Mouse (Mus musculus) MEL (cell line): Measurements from ENCODE around the gene Klhdc8a. TPM values are rescaled to one million over a fixed set of nuclear protein-coding genes. Genes with fewer than 3 reads are reported as not detected.

ENCODE experiments used
- DNase-seq: peaks from one replicate; pipeline ENCODE4 v3.0.0; 2011; ENCODE audit warnings: low read depth, low spot score
- H3K27ac ChIP-seq: 2 replicates; pipeline ENCODE4 v1.5.1; 2012; ENCODE audit warnings: low read depth, mild to moderate bottlenecking, control low read depth, low read length, moderate library complexity; ENCODE audit not compliant: control insufficient read depth
- H3K27me3 ChIP-seq, 2 experiments: fragments of 150-350 bp in 1 of 2; sonication (generic) in 1 of 2; 2 replicates each; pipeline ENCODE4 v1.6.1; 2012; ENCODE audit warnings: low read length in 2 of 2, mild to moderate bottlenecking in 2 of 2, improper control_type of control experiment in 1 of 2, moderate library complexity in 1 of 2; ENCODE audit not compliant: insufficient read depth in 2 of 2, control insufficient read depth in 1 of 2
- H3K36me3 ChIP-seq, 2 experiments: 2 replicates each; pipeline ENCODE4 v1.6.1; 2012 to 2014; ENCODE audit warnings: low read length in 2 of 2, improper control_type of control experiment in 1 of 2, inconsistent platforms in 1 of 2, mild to moderate bottlenecking in 1 of 2; ENCODE audit not compliant: insufficient read depth in 2 of 2, control insufficient read depth in 1 of 2
- H3K4me1 ChIP-seq, 2 experiments: fragments of 150-350 bp in 1 of 2; sonication (generic) in 1 of 2; 2 replicates each; pipeline ENCODE4 v1.6.1; 2012; ENCODE audit warnings: low read length in 2 of 2, improper control_type of control experiment in 1 of 2, mild to moderate bottlenecking in 1 of 2; ENCODE audit not compliant: insufficient read depth in 2 of 2, control insufficient read depth in 1 of 2
- H3K4me3 ChIP-seq, 2 experiments: fragments of 150-350 bp in 1 of 2; sonication (generic) in 1 of 2; 2 replicates each; pipeline ENCODE4 v1.5.1; 2012; ENCODE audit warnings: low read depth in 2 of 2, low read length in 2 of 2, mild to moderate bottlenecking in 2 of 2, moderate library complexity in 2 of 2, control low read depth in 1 of 2, improper control_type of control experiment in 1 of 2; ENCODE audit not compliant: control insufficient read depth in 1 of 2, insufficient read depth in 1 of 2
- H3K79me2 ChIP-seq: 2 replicates; pipeline ENCODE4 v1.6.1; 2012; ENCODE audit warnings: mild to moderate bottlenecking, low read length, moderate library complexity; ENCODE audit not compliant: control insufficient read depth, poor library complexity, insufficient read depth
- H3K9ac ChIP-seq: 2 replicates; pipeline ENCODE4 v1.6.1; 2012; ENCODE audit warnings: low read depth, mild to moderate bottlenecking, control low read depth, low read length, moderate library complexity; ENCODE audit not compliant: control insufficient read depth, poor library complexity, severe bottlenecking
- H3K9me3 ChIP-seq: fragments of 150-350 bp; sonication (generic); replicated peaks from 2 replicates; pipeline ENCODE4 v1.6.1; 2012; ENCODE audit warnings: mild to moderate bottlenecking, low read length, improper control_type of control experiment, moderate library complexity; ENCODE audit not compliant: insufficient read depth
- BHLHE40 ChIP-seq: IDR thresholded peaks from 2 replicates; pipeline ENCODE4 v1.6.1; 2012; ENCODE audit warnings: low read depth, mild to moderate bottlenecking, inconsistent platforms, low read length, improper control_type of control experiment, borderline replicate concordance
- CHD1 ChIP-seq: IDR thresholded peaks from 2 replicates; pipeline ENCODE4 v1.6.1; 2012; ENCODE audit warnings: low read depth, mild to moderate bottlenecking, inconsistent platforms, low read length, improper control_type of control experiment
- CHD2 ChIP-seq: IDR thresholded peaks from 2 replicates; pipeline ENCODE4 v1.6.1; 2011; ENCODE audit warnings: low read length, improper control_type of control experiment
- ELF1 ChIP-seq: IDR thresholded peaks from 2 replicates; pipeline ENCODE4 v1.6.1; 2014; ENCODE audit warnings: low read depth, mild to moderate bottlenecking, inconsistent platforms, low read length, improper control_type of control experiment, moderate library complexity
- EP300 ChIP-seq, 2 experiments: IDR thresholded peaks; 2 replicates each; pipeline ENCODE4 v1.6.1; 2011; ENCODE audit warnings: improper control_type of control experiment in 2 of 2, low read length in 2 of 2, low read depth in 1 of 2, mild to moderate bottlenecking in 1 of 2
- HCFC1 ChIP-seq: IDR thresholded peaks from 2 replicates; pipeline ENCODE4 v1.6.1; 2012; ENCODE audit warnings: low read depth, mild to moderate bottlenecking, inconsistent platforms, low read length, improper control_type of control experiment, moderate library complexity
- KAT2A ChIP-seq: conservative IDR thresholded peaks from 2 replicates; pipeline ENCODE4 v1.6.1; 2012; ENCODE audit warnings: low read depth, low read length, improper control_type of control experiment, inconsistent platforms
- MAFK ChIP-seq: IDR thresholded peaks from 2 replicates; pipeline ENCODE4 v1.6.1; 2011; ENCODE audit warnings: low read depth, mild to moderate bottlenecking, low read length, improper control_type of control experiment, borderline replicate concordance
- MAX ChIP-seq: IDR thresholded peaks from 2 replicates; pipeline ENCODE4 v1.6.1; 2011; ENCODE audit warnings: low read length, improper control_type of control experiment
- MXI1 ChIP-seq: IDR thresholded peaks from 2 replicates; pipeline ENCODE4 v1.6.1; 2011; ENCODE audit warnings: mild to moderate bottlenecking, low read depth, low read length, improper control_type of control experiment
- MYC ChIP-seq: IDR thresholded peaks from 2 replicates; pipeline ENCODE4 v1.6.1; 2011; ENCODE audit warnings: low read depth, mild to moderate bottlenecking, low read length, improper control_type of control experiment, moderate library complexity
- NELFE ChIP-seq: IDR thresholded peaks from 2 replicates; pipeline ENCODE4 v1.6.1; 2011; ENCODE audit warnings: low read depth, low read length, improper control_type of control experiment
- POLR2A ChIP-seq, 2 experiments: IDR thresholded peaks; 2 replicates each; pipeline ENCODE4 v1.6.1; 2011 to 2012; ENCODE audit warnings: low read length in 2 of 2, mild to moderate bottlenecking in 2 of 2, control low read depth in 1 of 2, improper control_type of control experiment in 1 of 2, low read depth in 1 of 2, moderate library complexity in 1 of 2; ENCODE audit not compliant: control insufficient read depth in 1 of 2, insufficient read depth in 1 of 2, poor library complexity in 1 of 2
- POLR2AphosphoS5 ChIP-seq: IDR thresholded peaks from 2 replicates; pipeline ENCODE4 v1.6.1; 2012; ENCODE audit warnings: low read depth, borderline replicate concordance, mild to moderate bottlenecking, inconsistent platforms, low read length, moderate library complexity, mixed read lengths
- RAD21 ChIP-seq: IDR thresholded peaks from 2 replicates; pipeline ENCODE4 v1.6.1; 2011; ENCODE audit warnings: mild to moderate bottlenecking, low read depth, low read length, improper control_type of control experiment
- RCOR1 ChIP-seq: IDR thresholded peaks from 2 replicates; pipeline ENCODE4 v1.6.1; 2012; ENCODE audit warnings: low read depth, mild to moderate bottlenecking, inconsistent platforms, low read length, improper control_type of control experiment
- SIN3A ChIP-seq: IDR thresholded peaks from 2 replicates; pipeline ENCODE4 v1.6.1; 2012; ENCODE audit warnings: low read length, improper control_type of control experiment, inconsistent platforms
- TBP ChIP-seq: IDR thresholded peaks from 2 replicates; pipeline ENCODE4 v1.8.0; 2011; ENCODE audit warnings: low read depth, low read length, improper control_type of control experiment
- TCF12 ChIP-seq: IDR thresholded peaks from 2 replicates; pipeline ENCODE4 v1.6.1; 2014; ENCODE audit warnings: low read depth, mild to moderate bottlenecking, inconsistent platforms, low read length, improper control_type of control experiment, moderate library complexity
- UBTF ChIP-seq: IDR thresholded peaks from 2 replicates; pipeline ENCODE4 v1.6.1; 2012; ENCODE audit warnings: low read depth, mild to moderate bottlenecking, inconsistent platforms, low read length, improper control_type of control experiment, moderate library complexity, borderline replicate concordance; ENCODE audit not compliant: insufficient read depth
- USF2 ChIP-seq, 2 experiments: IDR thresholded peaks; 2 replicates each; pipeline ENCODE4 v1.6.1; 2011 to 2012; ENCODE audit warnings: improper control_type of control experiment in 2 of 2, low read length in 2 of 2, borderline replicate concordance in 1 of 2, inconsistent platforms in 1 of 2, low read depth in 1 of 2, mild to moderate bottlenecking in 1 of 2; ENCODE audit not compliant: insufficient read depth in 1 of 2
- ZNF384 ChIP-seq: IDR thresholded peaks from 2 replicates; pipeline ENCODE4 v1.6.1; 2012; ENCODE audit warnings: low read depth, mild to moderate bottlenecking, inconsistent platforms, low read length, improper control_type of control experiment
- polyA plus RNA-seq, 2 experiments: library from polyadenylated mRNA; stranded (reverse) in 1 of 2; unstranded in 1 of 2; fragments of >175 nt in 1 of 2; fragments of >200 nt in 1 of 2; gene quantifications; 2 replicates each; pipeline versions ENCODE4 v1.2.1 to v1.2.4; 2012; ENCODE audit warnings: low replicate concordance in 2 of 2, low read depth in 1 of 2; ENCODE audit not compliant: insufficient read length in 2 of 2, insufficient read depth in 1 of 2, missing spikeins in 1 of 2
- total RNA-seq: library from RNA; depleted of rRNA; stranded (reverse); fragments of 300-350 nt; gene quantifications from 2 replicates; pipeline ENCODE4 v1.2.3, GENCODE M21; 2012

Gene Klhdc8a
- total and polyA plus RNA-seq, 3 experiments = not detected

- DNase-seq = no peak
- no peaks in the 10 kb centered on the region for H3K79me2 ChIP-seq
- no peaks in the 10 kb centered on the region for H3K4me1 ChIP-seq
- no peaks in the 10 kb centered on the region for H3K9me3 ChIP-seq
- H3K36me3 ChIP-seq = no peaks in the 10 kb centered on the region
- H3K9ac ChIP-seq = no peak overlapping the region
- H3K27me3 ChIP-seq = peaks cover 2 to 7% of the 10 kb centered on the region in 2 experiments
- H3K27ac ChIP-seq = no peak overlapping the region
- TF ChIP-seq USF2 (IDR thresholded peaks at IDR 0.05; ENCODE audit: borderline replicate concordance in 1 of 2, insufficient read depth in 1 of 2, low read depth in 1 of 2, low read length in 2 of 2) = no peak
- TF ChIP-seq KAT2A = no peak
- no peak for TF ChIP-seq MAX
- TF ChIP-seq CHD1 = no peak
- no peak for TF ChIP-seq POLR2AphosphoS5
- TF ChIP-seq MAFK = no peak
- TF ChIP-seq CHD2 = no peak
- no peak for TF ChIP-seq POLR2A (IDR thresholded peaks at IDR 0.05; ENCODE audit: control insufficient read depth in 1 of 2, insufficient read depth in 1 of 2, low read depth in 1 of 2, low read length in 2 of 2, poor library complexity in 1 of 2)
- no peak for TF ChIP-seq EP300 (IDR thresholded peaks at IDR 0.05; ENCODE audit: low read depth in 1 of 2, low read length in 2 of 2)
- TF ChIP-seq RAD21 = no peak
- no peak for TF ChIP-seq BHLHE40
- no peak for TF ChIP-seq NELFE
- no peak for TF ChIP-seq ELF1
- TF ChIP-seq TCF12 = no peak
- no peak overlapping the region for H3K4me3 ChIP-seq
Measured at GRCm38 (mm10) chr1:132295506-132295905, 2.9 kb upstream of the Klhdc8a start.

- Histone ChIP-seq H3K79me2 (no peaks in the 10 kb centered on the region), H3K27me3 (peaks cover 4 to 7% of the 10 kb centered on the region in 2 experiments), H3K4me3 (no peak overlapping the region), H3K9me3 (no peaks in the 10 kb centered on the region), H3K36me3 (no peaks in the 10 kb centered on the region), H3K4me1 (no peaks in the 10 kb centered on the region), H3K9ac (no peak overlapping the region), H3K27ac (no peak overlapping the region)
- no peak for TF ChIP-seq MYC
- TF ChIP-seq MAX = no peak
- TF ChIP-seq TBP = no peak
- no peak for TF ChIP-seq MAFK
- TF ChIP-seq RCOR1 = no peak
- no peak for TF ChIP-seq HCFC1
- TF ChIP-seq NELFE = no peak
- TF ChIP-seq POLR2AphosphoS5 = no peak
- no peak for TF ChIP-seq MXI1
- no peak for TF ChIP-seq ZNF384
- no peak for TF ChIP-seq SIN3A
- TF ChIP-seq UBTF = no peak
- no peak for TF ChIP-seq TCF12
- no peak for DNase-seq
Measured at GRCm38 (mm10) chr1:132296051-132296450, 2.4 kb upstream of the Klhdc8a start.
